Mouse (Mus musculus): ENCODE data around the gene Slc37a1. TPM values are rescaled to one million over a fixed set of nuclear protein-coding genes. Genes with fewer than 3 reads are reported as not detected.
A peak's percentile ranks its signal among the peaks of the same experiment; 100 is the strongest.

Gene Slc37a1
- polyA plus RNA-seq, 1 experiment from 2014 or later, result 9.2 TPM

- no peak for ATAC-seq (ENCODE audit: borderline replicate concordance, extremely low read depth, low FRiP score, low TSS enrichment)
- peaks cover 7% of the 10 kb centered on the region for H3K4me1 ChIP-seq
- H3K4me2 ChIP-seq, result no peak overlapping the region
- no peaks in the 10 kb centered on the region for H3K27me3 ChIP-seq
- no peaks in the 10 kb centered on the region for H3K9me3 ChIP-seq
- H3K4me3 ChIP-seq, result no peak overlapping the region
- no peaks in the 10 kb centered on the region for H3K36me3 ChIP-seq
- H3K27ac ChIP-seq, result no peak overlapping the region
- 45% methylated on average over 19 of the region's 19 CpGs for WGBS
- no peak overlapping the region for H3K9ac ChIP-seq
Measured at GRCm38 (mm10) chr17:31281830-31282686, 4.5 kb upstream of the Slc37a1 start.

- no peak for ATAC-seq (ENCODE audit: borderline replicate concordance, extremely low read depth, low FRiP score, low TSS enrichment)
- WGBS, result 21% methylated on average over 7 of the region's 7 CpGs
Measured at GRCm38 (mm10) chr17:31282687-31283053, 3.9 kb upstream of the Slc37a1 start.

GRCm38 (mm10) chr17:31285867-31286266 is 725 bp upstream of the Slc37a1 start:
- no peak overlapping the region for H3K27ac ChIP-seq
- no peaks in the 10 kb centered on the region for H3K4me1 ChIP-seq
- no peaks in the 10 kb centered on the region for H3K9me3 ChIP-seq
- no peak for ATAC-seq (ENCODE audit: borderline replicate concordance, extremely low read depth, low FRiP score, low TSS enrichment)
- no peaks in the 10 kb centered on the region for H3K27me3 ChIP-seq
- H3K9ac ChIP-seq, result no peak overlapping the region
- no peak overlapping the region for H3K4me2 ChIP-seq
- H3K4me3 ChIP-seq, result no peak overlapping the region
- no peaks in the 10 kb centered on the region for H3K36me3 ChIP-seq
- WGBS, result 70% methylated on average over 2 of the region's 2 CpGs

More at GRCm38 (mm10) chr17:31282687-31283053, 3.9 kb upstream of the Slc37a1 start:
- Histone ChIP-seq H3K4me2 (no peak overlapping the region), H3K27me3 (no peaks in the 10 kb centered on the region), H3K4me3 (no peak overlapping the region), H3K36me3 (no peaks in the 10 kb centered on the region), H3K9me3 (no peaks in the 10 kb centered on the region), H3K9ac (no peak overlapping the region), H3K27ac (no peak overlapping the region), H3K4me1 (0 out of 2 replicates have a peak, but pooled peaks cover 3% of the 10 kb centered on the region)

- H3K9me3 ChIP-seq, result no peaks in the 10 kb centered on the region
- H3K27ac ChIP-seq, result no peak overlapping the region
- H3K4me3 ChIP-seq, result no peak overlapping the region
- no peaks in the 10 kb centered on the region for H3K36me3 ChIP-seq
- H3K9ac ChIP-seq, result no peak overlapping the region
- no peaks in the 10 kb centered on the region for H3K4me1 ChIP-seq
- ATAC-seq (ENCODE audit: borderline replicate concordance, extremely low read depth, low FRiP score, low TSS enrichment), result no peak
- H3K27me3 ChIP-seq, result no peaks in the 10 kb centered on the region
- 69% methylated on average over 3 of the region's 3 CpGs for WGBS
- H3K4me2 ChIP-seq, result no peak overlapping the region
Measured at GRCm38 (mm10) chr17:31287216-31287615, 624 bp downstream of the Slc37a1 start.

GRCm38 (mm10) chr17:31288999-31289726 is 2.6 kb downstream of the Slc37a1 start:
- Histone ChIP-seq H3K27ac (no peak overlapping the region), H3K9ac (no peak overlapping the region), H3K4me2 (no peak overlapping the region), H3K36me3 (no peaks in the 10 kb centered on the region), H3K27me3 (no peaks in the 10 kb centered on the region), H3K9me3 (no peaks in the 10 kb centered on the region), H3K4me3 (no peak overlapping the region), H3K4me1 (no peaks in the 10 kb centered on the region)
- 64% methylated on average over 7 of the region's 7 CpGs for WGBS
- ATAC-seq (ENCODE audit: borderline replicate concordance, extremely low read depth, low FRiP score, low TSS enrichment), result no peak

- no peak for ATAC-seq (ENCODE audit: borderline replicate concordance, extremely low read depth, low FRiP score, low TSS enrichment)
- H3K9me3 ChIP-seq, result no peaks in the 10 kb centered on the region
Measured at GRCm38 (mm10) chr17:31290311-31290710, 3.7 kb downstream of the Slc37a1 start.

GRCm38 (mm10) chr17:31290859-31291258 is 4.3 kb downstream of the Slc37a1 start:
- H3K27ac ChIP-seq, result no peak overlapping the region
- H3K9ac ChIP-seq, result no peak overlapping the region
- H3K4me1 ChIP-seq, result peaks cover 6% of the 10 kb centered on the region
- WGBS, result 60% methylated on average over 6 of the region's 6 CpGs
- H3K4me3 ChIP-seq, result no peak overlapping the region
- H3K36me3 ChIP-seq, result no peaks in the 10 kb centered on the region
- no peak for ATAC-seq (ENCODE audit: borderline replicate concordance, extremely low read depth, low FRiP score, low TSS enrichment)
- H3K27me3 ChIP-seq, result 0 out of 2 replicates have a peak, but pooled peaks cover 4% of the 10 kb centered on the region
- H3K4me2 ChIP-seq, result no peak overlapping the region
- H3K9me3 ChIP-seq, result no peaks in the 10 kb centered on the region

More at GRCm38 (mm10) chr17:31290311-31290710, 3.7 kb downstream of the Slc37a1 start:
- no peak overlapping the region for H3K4me2 ChIP-seq
- H3K4me1 ChIP-seq, result peaks cover under 1% of the 10 kb centered on the region; the same call in 1 of the 2 replicates
- no peak overlapping the region for H3K4me3 ChIP-seq
- no peaks in the 10 kb centered on the region for H3K27me3 ChIP-seq
- no peak overlapping the region for H3K27ac ChIP-seq
- H3K36me3 ChIP-seq, result no peaks in the 10 kb centered on the region
- no peak overlapping the region for H3K9ac ChIP-seq

- ATAC-seq (ENCODE audit: borderline replicate concordance, extremely low read depth, low FRiP score, low TSS enrichment), result 0 out of 2 replicates have a peak, but pooled peaks have one; percentile 3
- H3K4me3 ChIP-seq, result peak overlapping the region; percentile 55; the same call in 1 of the 2 replicates
- H3K4me2 ChIP-seq, result peak overlapping the region; percentile 94
- H3K27me3 ChIP-seq, result 0 out of 2 replicates have a peak, but pooled peaks cover 7% of the 10 kb centered on the region
- H3K27ac ChIP-seq, result peak overlapping the region; percentile 53
- no peaks in the 10 kb centered on the region for H3K36me3 ChIP-seq
- no peak overlapping the region for H3K9ac ChIP-seq
- H3K9me3 ChIP-seq, result no peaks in the 10 kb centered on the region
- WGBS, result 75% methylated on average over 15 of the region's 15 CpGs
- H3K4me1 ChIP-seq, result peaks cover 26% of the 10 kb centered on the region
Measured at GRCm38 (mm10) chr17:31294363-31295214, 8.0 kb downstream of the Slc37a1 start.

- peak overlapping the region; percentile 55 for H3K4me3 ChIP-seq
- peaks cover 26% of the 10 kb centered on the region for H3K4me1 ChIP-seq
- H3K9me3 ChIP-seq, result no peaks in the 10 kb centered on the region
- no peaks in the 10 kb centered on the region for H3K36me3 ChIP-seq
- peak overlapping the region; percentile 94 for H3K4me2 ChIP-seq
- 23% methylated on average over 25 of the region's 25 CpGs for WGBS
- peak overlapping the region; percentile 85 for H3K27ac ChIP-seq
- H3K9ac ChIP-seq, result peak overlapping the region; percentile 52; the same call in 1 of the 2 replicates
- ATAC-seq (ENCODE audit: borderline replicate concordance, extremely low read depth, low FRiP score, low TSS enrichment), result peak; percentile 11; the same call in 1 of the 2 replicates
- 0 out of 2 replicates have a peak, but pooled peaks cover 7% of the 10 kb centered on the region for H3K27me3 ChIP-seq
Measured at GRCm38 (mm10) chr17:31295215-31295891, 8.8 kb downstream of the Slc37a1 start.

GRCm38 (mm10) chr17:31295892-31296781 is 9.5 kb downstream of the Slc37a1 start:
- peaks cover 26% of the 10 kb centered on the region for H3K4me1 ChIP-seq
- H3K36me3 ChIP-seq, result no peaks in the 10 kb centered on the region
- peak overlapping the region; percentile 85 for H3K27ac ChIP-seq
- H3K9me3 ChIP-seq, result no peaks in the 10 kb centered on the region
- peak overlapping the region; percentile 55 for H3K4me3 ChIP-seq
- H3K27me3 ChIP-seq, result 0 out of 2 replicates have a peak, but pooled peaks cover 7% of the 10 kb centered on the region
- H3K4me2 ChIP-seq, result peak overlapping the region; percentile 94
- WGBS, result 1% methylated on average over 61 of the region's 68 CpGs
- ATAC-seq (ENCODE audit: borderline replicate concordance, extremely low read depth, low FRiP score, low TSS enrichment), result peak; percentile 66
- peak overlapping the region; percentile 52 for H3K9ac ChIP-seq

Measured in lung, embryonic 15.5 days (tissue).